ENCODE assay signal across 25 mouse cellular contexts in genomic region chr16:18200062-18200461, GRCm38 (mm10). TPM values are rescaled to one million over a fixed set of nuclear protein-coding genes. Genes with fewer than 3 reads are reported as not detected.
DNase-seq lines count a peak whose midpoint lies in the region; ATAC-seq lines count a peak whose summit lies in the region.
"Had no signal": no experiment of that assay in that cellular context is flagged by ENCODE, and none has a peak within 500 bp of the region (broad histone marks: within the 10 kb centered on the region; RNA-seq: fewer than 3 reads in every experiment).

No protein-coding gene starts in this region.

- peak overlapping the region; percentile 89 for H3K27ac ChIP-seq in neural tube, embryonic 13.5 days (replicated peaks)
- H3K27ac ChIP-seq in limb, embryonic 13.5 days, result 0 out of 2 replicates have a peak overlapping the region, but pooled peaks have one; percentile 4
- H3K27ac ChIP-seq: embryonic facial prominence, embryonic 15.5 days; hindbrain, embryonic 14.5 days had no signal

- no peaks in the 10 kb centered on the region for H3K9me3 ChIP-seq in megakaryocyte, embryonic 14.5 days
- H3K9me3 ChIP-seq in neural tube, embryonic 13.5 days, result no peaks in the 10 kb centered on the region
- H3K9me3 ChIP-seq in limb, embryonic 13.5 days, result no peaks in the 10 kb centered on the region
- H3K9me3 ChIP-seq: embryonic facial prominence, embryonic 15.5 days; heart, embryonic 10.5 days had no signal

- no peak overlapping the region for H3K9ac ChIP-seq in neural tube, embryonic 13.5 days
- peak overlapping the region; percentile 4; the same call in 1 of the 2 replicates for H3K9ac ChIP-seq in limb, embryonic 13.5 days
- H3K9ac ChIP-seq: embryonic facial prominence, embryonic 15.5 days; hindbrain, embryonic 14.5 days had no signal

- H3K4me3 ChIP-seq in megakaryocyte, embryonic 14.5 days (replicated peaks), result peak overlapping the region; percentile 11
- no peak overlapping the region for H3K4me3 ChIP-seq in neural tube, embryonic 13.5 days
- H3K4me3 ChIP-seq in limb, embryonic 13.5 days, result no peak overlapping the region
- H3K4me3 ChIP-seq: embryonic facial prominence, embryonic 15.5 days; erythroblast, embryonic 14.5 days; heart, embryonic 10.5 days had no signal

- 81% methylated on average over 2 of the region's 2 CpGs for WGBS in neural tube, embryonic 13.5 days
- WGBS in limb, embryonic 13.5 days, result 82% methylated on average over 2 of the region's 2 CpGs

- H3K36me3 ChIP-seq in megakaryocyte, embryonic 14.5 days (replicated peaks; ENCODE audit: low read length), result no peaks in the 10 kb centered on the region
- H3K36me3 ChIP-seq in neural tube, embryonic 13.5 days, result no peaks in the 10 kb centered on the region
- H3K36me3 ChIP-seq in limb, embryonic 13.5 days, result no peaks in the 10 kb centered on the region
- H3K36me3 ChIP-seq: embryonic facial prominence, embryonic 15.5 days; heart, embryonic 10.5 days had no signal

- DNase-seq in neural tube, embryonic 10.5 days (ENCODE audit: extremely low spot score, low spot score), result no peak
- DNase-seq in adrenal gland, postnatal 25 days, result no peak
- no peak for DNase-seq in layer of hippocampus, adult 9-11 months
- DNase-seq: adrenal gland, adult 2 months; adrenal gland, postnatal 36 days; cerebellum, adult 2 months; cerebellum, postnatal 10 days; gastrocnemius, postnatal 10 days; heart, adult 18-20 months; heart, postnatal 10 days; heart, postnatal 4 days had no signal

- no peak overlapping the region for H3K4me2 ChIP-seq in neural tube, embryonic 13.5 days
- no peak overlapping the region for H3K4me2 ChIP-seq in limb, embryonic 13.5 days (replicated peaks)
- H3K4me2 ChIP-seq: embryonic facial prominence, embryonic 15.5 days; hindbrain, embryonic 14.5 days had no signal

- no peak for ATAC-seq in megakaryocyte, adult 5-6 weeks (ENCODE audit: poor library complexity, severe bottlenecking)
- no peak for ATAC-seq in neural tube, embryonic 13.5 days (ENCODE audit: low read depth)
- ATAC-seq in limb, embryonic 13.5 days (ENCODE audit: low FRiP score, low read depth), result no peak
- ATAC-seq: forebrain, embryonic 16.5 days had no signal

- H3K4me1 ChIP-seq in megakaryocyte, embryonic 14.5 days, result peaks cover 34% of the 10 kb centered on the region
- H3K4me1 ChIP-seq in neural tube, embryonic 13.5 days (replicated peaks), result peaks cover 81% of the 10 kb centered on the region
- peaks cover 66% of the 10 kb centered on the region for H3K4me1 ChIP-seq in limb, embryonic 13.5 days

- peaks cover 88% of the 10 kb centered on the region for H3K27me3 ChIP-seq in megakaryocyte, embryonic 14.5 days (replicated peaks)
- no peaks in the 10 kb centered on the region for H3K27me3 ChIP-seq in neural tube, embryonic 13.5 days
- H3K27me3 ChIP-seq in limb, embryonic 13.5 days, result peaks cover 50% of the 10 kb centered on the region
- H3K27me3 ChIP-seq: embryonic facial prominence, embryonic 15.5 days had no signal

RNA-seq across cellular contexts. Expression of gene Ccdc188, which starts 17.6 kb away (rescaled TPM):
- polyA plus RNA-seq in megakaryocyte, embryonic 14.5 days (2012; ENCODE audit: insufficient read depth, low replicate concordance), result not detected in 2 replicates
- not detected in 2 replicates for total RNA-seq in megakaryocyte, adult 5-6 weeks (2015)
- not detected in 2 replicates for total RNA-seq in megakaryocyte, adult 5-6 weeks (2017)
- not detected in 2 replicates for polyA plus RNA-seq in neural tube, embryonic 13.5 days (2015; fragmentation: Nextera tagmentation; extraction: Ambion mirVana)
- not detected in 2 replicates for polyA plus RNA-seq in limb, embryonic 13.5 days (2015; fragmentation: Nextera tagmentation; extraction: Ambion mirVana)
- not detected in 2 replicates for total RNA-seq in adrenal gland, postnatal 25 days (2021)
- total RNA-seq: adrenal gland, adult 2 months; adrenal gland, postnatal 36 days; ES-E14; gastrocnemius, postnatal 10 days; gastrocnemius, postnatal 4 days; heart, adult 18-20 months; heart, postnatal 10 days; heart, postnatal 4 days had no signal
- polyA plus RNA-seq: adrenal gland, adult 2 months; cerebellum, adult 2 months; embryonic facial prominence, embryonic 11.5 days; embryonic facial prominence, embryonic 15.5 days; erythroblast, embryonic 14.5 days; forebrain, embryonic 11.5 days; forebrain, embryonic 16.5 days; frontal cortex, adult 2 months; heart, embryonic 10.5 days; hindbrain, embryonic 14.5 days had no signal

RNA-seq across cellular contexts. Expression of gene Zdhhc8, which starts 34.9 kb away (rescaled TPM):
- polyA plus RNA-seq in megakaryocyte, embryonic 14.5 days (2012; ENCODE audit: insufficient read depth, low replicate concordance), result 18.6 and 41.2 TPM in 2 replicates
- total RNA-seq in megakaryocyte, adult 5-6 weeks (2015), result 5.1 and 5.8 TPM in 2 replicates
- total RNA-seq in megakaryocyte, adult 5-6 weeks (2017), result 2.2 and 4.0 TPM in 2 replicates
- polyA plus RNA-seq in neural tube, embryonic 13.5 days (2015; fragmentation: Nextera tagmentation; extraction: Ambion mirVana), result 15.3 and 17.0 TPM in 2 replicates
- 18.7 and 21.2 TPM in 2 replicates for polyA plus RNA-seq in limb, embryonic 13.5 days (2015; fragmentation: Nextera tagmentation; extraction: Ambion mirVana)
- total RNA-seq in adrenal gland, postnatal 25 days (2021), result 21.5 and 26.8 TPM in 2 replicates

RNA-seq across cellular contexts. Expression of gene Trmt2a, which starts 48.4 kb away (rescaled TPM):
- 3.9 and 21.7 TPM in 2 replicates for polyA plus RNA-seq in megakaryocyte, embryonic 14.5 days (2012; ENCODE audit: insufficient read depth, low replicate concordance)
- total RNA-seq in megakaryocyte, adult 5-6 weeks (2015), result 62.8 and 73.1 TPM in 2 replicates
- 48.8 and 69.0 TPM in 2 replicates for total RNA-seq in megakaryocyte, adult 5-6 weeks (2017)
- polyA plus RNA-seq in neural tube, embryonic 13.5 days (2015; fragmentation: Nextera tagmentation; extraction: Ambion mirVana), result 89.1 and 92.0 TPM in 2 replicates
- 111 and 113 TPM in 2 replicates for polyA plus RNA-seq in limb, embryonic 13.5 days (2015; fragmentation: Nextera tagmentation; extraction: Ambion mirVana)
- 60.1 and 63.9 TPM in 2 replicates for total RNA-seq in adrenal gland, postnatal 25 days (2021)

RNA-seq across cellular contexts. Expression of gene Ranbp1, which starts 48.5 kb away (rescaled TPM):
- polyA plus RNA-seq in megakaryocyte, embryonic 14.5 days (2012; ENCODE audit: insufficient read depth, low replicate concordance), result 283 and 648 TPM in 2 replicates
- 222 and 262 TPM in 2 replicates for total RNA-seq in megakaryocyte, adult 5-6 weeks (2015)
- total RNA-seq in megakaryocyte, adult 5-6 weeks (2017), result 251 and 278 TPM in 2 replicates
- 432 and 457 TPM in 2 replicates for polyA plus RNA-seq in neural tube, embryonic 13.5 days (2015; fragmentation: Nextera tagmentation; extraction: Ambion mirVana)
- polyA plus RNA-seq in limb, embryonic 13.5 days (2015; fragmentation: Nextera tagmentation; extraction: Ambion mirVana), result 641 and 645 TPM in 2 replicates
- 139 and 168 TPM in 2 replicates for total RNA-seq in adrenal gland, postnatal 25 days (2021)

RNA-seq across cellular contexts. Expression of gene Gm49776, which starts 58.1 kb away (rescaled TPM):
- polyA plus RNA-seq in megakaryocyte, embryonic 14.5 days (2012; ENCODE audit: insufficient read depth, low replicate concordance), result 1.3 TPM in 1 of 2 replicates, not detected in the other
- total RNA-seq in megakaryocyte, adult 5-6 weeks (2015), result not detected in 2 replicates
- total RNA-seq in megakaryocyte, adult 5-6 weeks (2017), result not detected in 2 replicates
- 1.2 and 4.8 TPM in 2 replicates for polyA plus RNA-seq in neural tube, embryonic 13.5 days (2015; fragmentation: Nextera tagmentation; extraction: Ambion mirVana)
- 3.5 TPM in 1 of 2 replicates, not detected in the other for polyA plus RNA-seq in limb, embryonic 13.5 days (2015; fragmentation: Nextera tagmentation; extraction: Ambion mirVana)
- not detected in 2 replicates for total RNA-seq in adrenal gland, postnatal 25 days (2021)
- total RNA-seq: gastrocnemius, postnatal 10 days; gastrocnemius, postnatal 4 days; heart, adult 18-20 months; heart, postnatal 10 days; heart, postnatal 4 days had no signal
- polyA plus RNA-seq: adrenal gland, adult 2 months; erythroblast, embryonic 14.5 days; forebrain, embryonic 11.5 days; forebrain, embryonic 16.5 days; frontal cortex, adult 2 months; hindbrain, embryonic 14.5 days had no signal
